Mouse (Mus musculus) G1E (cell line): Measurements from ENCODE around the gene Arap1. TPM values are rescaled to one million over a fixed set of nuclear protein-coding genes. Genes with fewer than 3 reads are reported as not detected.
A peak's percentile ranks its signal among the peaks of the same experiment; 100 is the strongest.

ENCODE experiments used
- ATAC-seq: 2 replicates; pipeline ENCODE4 v1.8.0; 2016; ENCODE audit warnings: mild to moderate bottlenecking; ENCODE audit not compliant: insufficient number of reproducible peaks, poor library complexity, low FRiP score, severe bottlenecking; ENCODE audit errors: extremely low read depth
- DNase-seq: peaks from one replicate; pipeline ENCODE4 v3.0.0; 2012; ENCODE audit warnings: low spot score
- H3K27me3 ChIP-seq: 2 replicates; pipeline ENCODE4 v1.6.1; 2012; ENCODE audit warnings: mild to moderate bottlenecking, low read length, inconsistent platforms; ENCODE audit not compliant: insufficient read depth
- H3K36me3 ChIP-seq: replicated peaks from 2 replicates; pipeline ENCODE3; 2012; ENCODE audit warnings: mild to moderate bottlenecking, inconsistent platforms
- H3K4me1 ChIP-seq: 2 replicates; pipeline ENCODE4 v1.6.1; 2012; ENCODE audit warnings: low read depth, low read length, inconsistent platforms, mixed read lengths; ENCODE audit not compliant: insufficient read depth
- H3K4me3 ChIP-seq: 2 replicates; pipeline ENCODE4 v1.5.1; 2012; ENCODE audit warnings: low read depth, mild to moderate bottlenecking, inconsistent platforms, low read length, moderate library complexity, mixed read lengths
- H3K9me3 ChIP-seq: replicated peaks from 2 replicates; pipeline ENCODE4 v1.6.1; 2012; ENCODE audit warnings: inconsistent platforms
- CTCF ChIP-seq: IDR thresholded peaks from 2 replicates; pipeline ENCODE4 v1.5.1; 2012; ENCODE audit warnings: low read depth, low read length, inconsistent platforms, mixed read lengths
- GATA1 ChIP-seq: IDR thresholded peaks from 2 replicates; pipeline ENCODE4 v1.6.1; 2012; ENCODE audit warnings: borderline replicate concordance, low read length, inconsistent platforms, mixed read lengths
- GATA2 ChIP-seq: IDR thresholded peaks from 2 replicates; pipeline ENCODE4 v1.6.1; 2012; ENCODE audit warnings: low read depth, low read length, inconsistent platforms, borderline replicate concordance
- POLR2AphosphoS5 ChIP-seq: IDR thresholded peaks from 2 replicates; pipeline ENCODE4 v1.6.1; 2012; ENCODE audit warnings: low read depth, low read length, inconsistent platforms; ENCODE audit not compliant: insufficient replicate concordance
- TAL1 ChIP-seq: conservative IDR thresholded peaks from 2 replicates; pipeline ENCODE4 v1.6.1; 2012; ENCODE audit warnings: low read depth, low read length, inconsistent platforms, mixed read lengths
- polyA plus RNA-seq: library from polyadenylated mRNA; stranded (reverse); fragments of >175 nt; gene quantifications from 2 replicates; pipeline ENCODE4 v1.2.3, GENCODE M21; 2012
- total RNA-seq, 2 experiments: library from RNA; stranded (forward) in 1 of 2; stranded (reverse) in 1 of 2; fragments of 200-1000 nt in 1 of 2; fragments of >200 nt in 1 of 2; fragmentation: Nextera tagmentation in 1 of 2; gene quantifications; 2 replicates each; pipeline ENCODE4 v1.2.3; 2014 to 2017

Arap1 gene
- total and polyA plus RNA-seq, 3 experiments = 62.0 to 115 (median 67.6) TPM

- TF ChIP-seq CTCF = no peak
- TF ChIP-seq GATA1 = no peak
- TF ChIP-seq POLR2AphosphoS5 = no peak
- no peak for TF ChIP-seq TAL1
- no peak for TF ChIP-seq GATA2
- H3K4me1 ChIP-seq = no peaks in the 10 kb centered on the region
- H3K27me3 ChIP-seq = peaks cover 15% of the 10 kb centered on the region
- no peak overlapping the region for H3K4me3 ChIP-seq
- H3K9me3 ChIP-seq = no peaks in the 10 kb centered on the region
- H3K36me3 ChIP-seq = no peaks in the 10 kb centered on the region
- no peak for ATAC-seq
- no peak for DNase-seq
Observed at GRCm38 (mm10) chr7:101426692-101427091, 78.8 kb downstream of the Arap1 start.

- DNase-seq (no peak), ATAC-seq (no peak)
- Histone ChIP-seq H3K36me3 (no peaks in the 10 kb centered on the region), H3K9me3 (no peaks in the 10 kb centered on the region), H3K4me1 (no peaks in the 10 kb centered on the region), H3K27me3 (peaks cover 15% of the 10 kb centered on the region), H3K4me3 (no peak overlapping the region)
- no peak for TF ChIP-seq GATA2
- TF ChIP-seq GATA1 = no peak
- TF ChIP-seq POLR2AphosphoS5 = no peak
- TF ChIP-seq CTCF = peak; percentile 93
Observed at GRCm38 (mm10) chr7:101427736-101428135, 79.9 kb downstream of the Arap1 start.

GRCm38 (mm10) chr7:101435038-101435437 lies 87.2 kb downstream of the Arap1 start:
- DNase-seq (no peak), ATAC-seq (no peak)
- no peaks in the 10 kb centered on the region for H3K4me1 ChIP-seq
- TF ChIP-seq POLR2AphosphoS5 (no peak), TAL1 (no peak), GATA2 (no peak), CTCF (no peak), GATA1 (no peak)
- H3K4me3 ChIP-seq = no peak overlapping the region
- no peaks in the 10 kb centered on the region for H3K36me3 ChIP-seq
- H3K9me3 ChIP-seq = no peaks in the 10 kb centered on the region
- peaks cover 5% of the 10 kb centered on the region; the same call in 1 of the 2 replicates for H3K27me3 ChIP-seq

- peaks cover 16% of the 10 kb centered on the region; the same call in 1 of the 2 replicates for H3K27me3 ChIP-seq
- DNase-seq = no peak
Observed at GRCm38 (mm10) chr7:101437876-101438275, 90.0 kb downstream of the Arap1 start.

GRCm38 (mm10) chr7:101443093-101443492 lies 95.2 kb downstream of the Arap1 start:
- H3K4me3 ChIP-seq = no peak overlapping the region
- TF ChIP-seq POLR2AphosphoS5 = no peak
- no peak for TF ChIP-seq CTCF
- no peak for TF ChIP-seq GATA1
- no peak for TF ChIP-seq TAL1
- TF ChIP-seq GATA2 = no peak
- H3K9me3 ChIP-seq = no peaks in the 10 kb centered on the region
- DNase-seq = no peak
- peaks cover 17% of the 10 kb centered on the region; the same call in 1 of the 2 replicates for H3K27me3 ChIP-seq
- no peaks in the 10 kb centered on the region for H3K36me3 ChIP-seq
- no peaks in the 10 kb centered on the region for H3K4me1 ChIP-seq
- ATAC-seq = no peak

More at GRCm38 (mm10) chr7:101437876-101438275, 90.0 kb downstream of the Arap1 start:
- no peaks in the 10 kb centered on the region for H3K4me1 ChIP-seq
- no peaks in the 10 kb centered on the region for H3K36me3 ChIP-seq
- no peaks in the 10 kb centered on the region for H3K9me3 ChIP-seq
- no peak overlapping the region for H3K4me3 ChIP-seq
- no peak for ATAC-seq
- TF ChIP-seq GATA2 (no peak), POLR2AphosphoS5 (no peak)

- peaks cover 17% of the 10 kb centered on the region; the same call in 1 of the 2 replicates for H3K27me3 ChIP-seq
- no peaks in the 10 kb centered on the region for H3K4me1 ChIP-seq
- no peaks in the 10 kb centered on the region for H3K36me3 ChIP-seq
- ATAC-seq (no peak), DNase-seq (no peak)
- no peak overlapping the region for H3K4me3 ChIP-seq
- no peak for TF ChIP-seq POLR2AphosphoS5
- no peaks in the 10 kb centered on the region for H3K9me3 ChIP-seq
Observed at GRCm38 (mm10) chr7:101444211-101444610, 96.3 kb downstream of the Arap1 start.

- Histone ChIP-seq H3K27me3 (peaks cover 28% of the 10 kb centered on the region), H3K4me3 (no peak overlapping the region), H3K4me1 (peaks cover 8% of the 10 kb centered on the region), H3K36me3 (no peaks in the 10 kb centered on the region), H3K9me3 (no peaks in the 10 kb centered on the region)
- TF ChIP-seq CTCF = no peak
- no peak for TF ChIP-seq TAL1
- TF ChIP-seq POLR2AphosphoS5 = no peak
- no peak for TF ChIP-seq GATA2
- no peak for TF ChIP-seq GATA1
- no peak for DNase-seq
- ATAC-seq = no peak
Observed at GRCm38 (mm10) chr7:101449855-101450254, 102.0 kb downstream of the Arap1 start.
